Mouse (Mus musculus): ENCODE data around the gene Scly.

The Scly gene

DNA sequence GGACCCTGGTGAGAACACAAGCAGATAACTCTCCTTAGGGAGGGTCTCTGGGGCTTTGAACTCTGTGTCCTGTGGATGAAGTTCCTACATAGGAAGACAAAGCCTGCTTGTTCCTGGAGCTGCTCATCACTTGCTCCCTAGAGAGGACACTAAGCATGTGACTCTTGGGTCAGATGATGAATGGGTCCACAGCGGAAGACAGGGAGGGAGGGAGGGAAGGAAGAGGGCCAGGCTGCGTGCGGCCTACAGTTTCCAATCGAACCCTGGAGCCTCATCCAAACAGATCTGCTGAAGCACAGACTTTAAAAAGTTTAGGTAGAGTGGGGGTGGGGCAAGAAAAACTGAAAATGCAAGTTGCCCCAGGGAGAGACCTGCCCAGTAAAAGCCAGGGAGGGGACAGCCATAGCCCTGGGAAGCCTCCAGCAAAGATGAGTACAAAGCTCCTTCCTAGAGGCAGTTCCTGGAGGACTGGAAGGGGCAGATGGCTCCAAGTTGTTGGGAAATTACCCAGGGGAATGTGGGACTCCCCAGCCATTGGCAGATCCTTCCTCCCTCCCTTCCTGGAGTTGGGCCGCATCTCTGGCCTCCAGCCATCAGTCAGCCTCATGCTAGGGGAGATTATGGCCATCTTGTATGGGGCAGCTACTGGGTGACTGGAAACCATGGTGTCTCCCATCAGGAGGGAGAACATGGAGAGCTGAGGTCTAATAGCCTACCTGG is 1.7 kb downstream of the Scly start:
- no peak for DNase-seq (ENCODE audit: extremely low read depth, low read depth, low spot score)

DNA sequence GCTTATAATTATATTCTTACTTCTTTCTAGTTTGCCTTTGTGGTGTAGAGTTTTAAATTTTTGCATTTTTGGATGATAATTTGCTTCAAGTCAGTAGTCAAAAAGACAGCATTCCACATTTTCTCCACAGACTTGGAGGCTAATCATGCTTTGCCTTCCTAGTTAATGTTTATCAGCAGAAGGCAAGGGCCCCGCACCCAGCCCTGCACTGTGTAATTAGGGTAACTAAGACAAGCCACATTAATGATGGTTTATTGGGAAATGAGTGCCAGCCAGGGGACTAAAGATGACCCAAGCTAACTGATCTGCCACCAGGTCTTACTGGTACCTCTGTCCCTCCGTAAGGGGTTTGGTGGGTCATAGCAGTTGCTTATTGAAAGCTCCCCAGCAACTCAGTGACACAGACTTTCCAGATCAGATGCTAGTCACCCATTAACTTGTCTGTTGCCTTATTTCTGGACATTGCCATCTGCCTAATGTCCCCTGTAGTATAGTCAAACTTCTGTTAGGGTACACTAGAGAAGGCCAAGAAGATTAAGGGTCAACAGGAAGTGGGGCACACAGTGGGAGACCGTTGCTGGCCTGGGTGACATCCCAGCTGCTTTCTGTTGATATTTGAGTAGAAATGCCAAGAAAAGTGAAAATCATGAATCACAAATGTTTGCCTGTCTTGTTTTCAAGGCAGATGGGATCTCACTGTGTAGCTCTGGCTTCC is 3.2 kb downstream of the Scly start:
- no peak for DNase-seq (ENCODE audit: extremely low read depth, low read depth, low spot score)

DNA sequence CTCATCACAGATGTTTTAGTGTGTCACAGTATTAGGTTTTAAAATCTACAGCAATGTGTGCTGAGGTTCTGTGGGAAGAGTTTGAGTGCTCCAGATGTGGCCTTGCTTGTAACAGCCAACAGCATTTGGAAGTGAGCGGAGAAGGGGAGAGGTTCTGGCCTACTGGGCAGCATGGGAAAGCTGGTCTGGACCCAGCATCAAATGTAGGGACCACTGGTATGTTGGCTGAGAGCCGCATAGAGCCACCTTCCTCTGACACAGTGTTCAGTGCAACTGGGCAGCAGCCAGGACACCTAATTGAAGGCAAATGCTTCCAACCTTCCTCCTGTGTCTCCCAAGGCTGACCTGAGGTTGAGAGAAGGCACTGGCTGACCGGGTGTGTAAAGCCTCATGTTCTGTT is 3.9 kb downstream of the Scly start:
- DNase-seq (ENCODE audit: extremely low read depth, low read depth, low spot score) = no peak

DNA sequence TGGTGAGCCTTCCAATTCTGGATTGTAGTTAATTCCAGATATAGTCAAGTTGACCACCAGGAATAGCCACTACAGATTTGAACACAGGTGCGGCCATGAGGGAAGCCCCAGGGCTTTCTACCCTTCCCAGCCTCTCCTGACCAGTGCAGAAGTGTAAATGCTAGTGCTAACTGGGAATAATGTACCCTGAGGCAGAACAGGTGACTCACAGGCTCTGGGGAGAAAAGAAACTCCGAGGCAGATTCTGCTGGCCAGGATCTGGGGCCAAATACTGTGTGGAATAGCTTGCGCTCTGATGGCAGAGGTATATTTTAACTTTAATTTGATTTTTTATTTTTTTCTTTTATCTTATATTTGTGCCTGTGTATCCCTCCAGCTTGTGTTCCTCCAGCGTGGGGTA is 6.5 kb downstream of the Scly start:
- DNase-seq (ENCODE audit: extremely low read depth, low read depth, low spot score) = no peak

DNA sequence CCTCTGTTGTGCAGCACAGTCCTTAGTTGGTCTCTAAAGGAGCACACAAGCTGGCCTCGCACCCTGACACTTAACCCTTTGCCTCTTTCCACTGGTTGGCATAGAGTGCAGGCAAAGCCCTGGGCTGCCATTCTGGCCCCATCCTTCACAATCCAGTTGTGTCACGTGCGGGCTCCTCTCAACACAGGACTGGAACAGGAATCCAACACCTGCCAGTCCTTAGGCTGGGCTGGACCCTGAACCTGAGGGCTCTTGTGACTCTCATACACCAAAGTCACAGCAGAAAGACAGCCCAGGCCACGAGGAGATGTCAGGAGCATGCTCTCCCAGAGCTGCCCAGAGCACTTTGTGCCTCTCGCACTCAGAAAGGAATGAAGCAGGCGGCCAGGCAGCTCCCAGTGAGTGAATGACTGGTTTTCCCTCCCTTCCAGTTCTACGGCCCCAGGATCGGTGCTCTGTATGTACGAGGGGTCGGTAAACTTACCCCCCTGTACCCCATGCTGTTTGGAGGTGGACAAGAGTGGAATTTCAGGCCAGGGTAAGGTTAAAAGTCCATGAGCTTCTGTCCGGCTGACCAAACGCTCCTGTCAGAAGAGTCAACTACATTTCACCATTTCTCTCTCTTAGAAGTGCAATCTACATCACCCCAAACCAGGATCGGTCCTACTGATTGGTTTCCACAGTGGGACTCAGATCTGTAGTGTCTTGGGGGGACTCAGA is 11.4 kb downstream of the Scly start:
- DNase-seq (ENCODE audit: extremely low read depth, low read depth, low spot score) = no peak

DNA sequence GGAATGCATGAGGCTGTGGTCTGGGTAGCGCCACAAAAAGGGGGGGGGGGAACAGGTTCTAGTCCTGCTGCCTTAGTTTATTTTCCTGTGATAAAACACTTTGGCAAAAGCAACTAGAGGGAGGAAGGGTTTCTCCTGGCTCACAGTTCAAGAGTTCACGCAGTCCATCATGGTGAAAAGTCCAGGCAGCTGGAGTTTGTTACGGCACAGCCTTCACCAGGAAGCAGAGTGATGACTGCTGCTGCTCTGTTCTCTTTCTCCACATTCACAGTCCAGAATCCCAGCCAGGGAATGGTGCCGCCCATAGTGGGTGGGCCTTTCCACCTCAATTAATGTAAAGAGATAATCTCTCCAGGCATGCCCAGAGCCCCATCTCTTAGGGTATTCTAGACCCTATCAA is 14.1 kb downstream of the Scly start:
- no peak for DNase-seq (ENCODE audit: extremely low read depth, low read depth, low spot score)

DNA sequence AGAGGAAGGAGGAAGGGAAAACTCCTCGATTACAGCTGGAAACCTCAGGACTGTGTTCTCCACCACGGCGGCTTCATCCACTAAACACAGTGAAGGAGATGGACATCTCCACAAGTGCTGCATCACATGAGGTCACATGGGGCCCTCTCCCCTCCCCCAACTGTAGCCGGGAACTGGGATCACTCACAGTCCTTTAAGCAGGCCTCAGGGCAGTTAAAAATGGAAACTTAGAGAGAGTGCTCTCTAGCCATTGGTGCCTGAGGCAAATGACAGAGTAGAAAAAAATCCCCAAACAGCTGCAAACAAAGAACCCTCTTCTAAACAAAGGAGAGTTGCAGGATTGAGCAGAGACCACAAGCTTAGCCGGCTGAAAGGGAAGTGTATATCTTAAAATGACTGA is 15.1 kb downstream of the Scly start:
- DNase-seq (ENCODE audit: extremely low read depth, low read depth, low spot score) = no peak

DNA sequence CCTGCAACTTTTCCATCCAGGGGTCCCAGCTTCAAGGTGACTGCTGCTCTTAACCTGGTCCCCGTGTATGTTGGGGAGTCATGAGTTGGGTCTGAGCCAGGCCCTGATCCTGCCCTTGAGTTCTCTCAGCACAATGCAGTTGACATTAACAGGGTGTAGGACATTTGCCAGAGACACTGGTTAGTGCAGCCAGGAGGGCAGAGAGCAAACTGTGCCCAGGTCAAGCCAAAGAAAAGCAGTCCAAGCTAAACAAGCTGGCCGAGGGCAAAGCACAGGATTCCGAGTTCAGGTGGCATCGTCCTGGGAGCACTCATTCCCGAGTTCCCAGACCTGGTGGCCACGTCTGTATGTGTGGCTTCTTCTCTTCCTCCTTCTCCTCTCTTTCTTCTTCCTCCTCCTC is 19.5 kb downstream of the Scly start:
- DNase-seq (ENCODE audit: extremely low read depth, low read depth, low spot score) = no peak

DNA sequence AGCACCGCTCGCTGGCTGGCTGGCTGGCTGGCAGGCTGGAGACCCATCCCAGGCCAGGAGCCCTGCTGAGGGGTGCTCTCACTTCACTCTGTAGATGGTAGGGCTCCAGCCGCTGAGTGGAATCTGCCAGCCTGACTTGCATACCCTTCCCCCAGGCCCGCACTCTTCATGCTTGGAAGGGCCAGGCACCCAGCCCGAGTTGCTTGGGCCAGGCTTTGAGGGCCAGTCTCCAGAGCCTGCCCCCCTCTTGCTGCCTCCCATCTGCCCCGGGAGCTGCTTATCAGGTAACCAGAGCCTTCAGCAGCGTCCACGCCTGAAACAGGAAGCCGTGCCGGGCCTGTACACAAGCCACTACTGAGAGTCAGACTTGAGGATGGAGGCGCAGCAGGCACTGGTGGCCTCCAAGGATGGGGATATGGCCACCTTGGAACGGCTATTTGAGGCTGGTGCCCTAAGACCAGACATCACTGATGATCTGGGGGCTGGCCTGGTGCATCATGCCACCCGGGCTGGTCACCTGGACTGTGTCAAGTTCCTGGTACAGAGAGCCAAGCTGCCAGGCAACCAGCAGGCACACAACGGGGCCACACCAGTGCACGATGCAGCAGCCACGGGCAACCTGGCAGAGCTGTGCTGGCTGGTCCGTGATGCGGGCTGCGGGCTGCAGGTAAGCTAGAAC is 23.8 kb downstream of the Scly start, which contains the start of gene Espnl:
Espnl (plus strand) TSS at position 316 of the 679 bp plus-strand sequence.
- DNase-seq (ENCODE audit: extremely low read depth, low read depth, low spot score) = no peak

DNA sequence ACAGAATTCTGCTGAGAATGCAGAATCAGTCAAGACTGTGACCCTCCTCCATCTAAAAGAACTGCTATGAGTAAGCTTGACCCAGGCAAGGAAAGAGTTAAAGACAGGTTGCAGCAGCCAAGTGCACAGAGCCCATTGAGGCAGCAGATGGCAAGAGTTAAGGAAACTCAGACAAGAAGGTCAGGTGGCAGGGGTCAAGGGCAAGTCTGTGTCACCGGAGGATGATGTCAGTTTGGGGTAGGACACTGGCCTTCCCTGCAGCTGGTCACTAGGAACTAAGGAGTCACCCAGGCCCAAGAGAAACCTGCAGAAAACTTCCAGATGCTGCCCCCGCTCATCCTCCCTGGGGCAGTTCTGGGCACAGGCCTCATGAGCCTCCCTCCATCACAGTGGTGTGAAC is 26.5 kb downstream of the Scly start:
- DNase-seq (ENCODE audit: extremely low read depth, low read depth, low spot score) = no peak

DNA sequence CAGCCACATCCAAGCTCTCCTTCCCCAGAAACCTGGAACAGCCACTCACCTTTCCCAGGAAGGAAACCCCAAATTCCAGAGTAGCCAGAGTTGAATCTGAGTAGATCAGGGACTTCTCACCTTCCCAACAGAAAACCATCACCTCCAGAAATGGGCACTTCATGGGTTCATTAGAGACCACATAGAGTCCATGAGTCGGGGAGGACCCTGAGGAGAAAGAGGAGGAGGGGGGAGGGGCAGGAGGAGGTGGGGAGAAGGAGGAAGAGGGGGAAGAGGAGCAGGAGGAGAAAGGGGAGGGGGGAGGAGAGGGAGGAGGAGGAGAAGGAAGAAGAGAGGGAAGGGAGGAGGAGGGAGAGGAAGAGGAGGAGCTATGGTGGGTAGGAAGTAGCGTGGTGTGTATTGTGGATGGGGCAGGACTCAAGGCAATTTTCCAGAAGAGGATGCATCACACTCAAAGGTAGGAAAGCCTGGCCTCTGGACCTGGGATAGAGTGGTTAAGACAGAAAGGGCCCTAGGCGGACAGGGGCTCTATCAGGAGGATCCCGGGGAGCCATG is 27.4 kb downstream of the Scly start:
- no peak for DNase-seq (ENCODE audit: extremely low read depth, low read depth, low spot score)

DNA sequence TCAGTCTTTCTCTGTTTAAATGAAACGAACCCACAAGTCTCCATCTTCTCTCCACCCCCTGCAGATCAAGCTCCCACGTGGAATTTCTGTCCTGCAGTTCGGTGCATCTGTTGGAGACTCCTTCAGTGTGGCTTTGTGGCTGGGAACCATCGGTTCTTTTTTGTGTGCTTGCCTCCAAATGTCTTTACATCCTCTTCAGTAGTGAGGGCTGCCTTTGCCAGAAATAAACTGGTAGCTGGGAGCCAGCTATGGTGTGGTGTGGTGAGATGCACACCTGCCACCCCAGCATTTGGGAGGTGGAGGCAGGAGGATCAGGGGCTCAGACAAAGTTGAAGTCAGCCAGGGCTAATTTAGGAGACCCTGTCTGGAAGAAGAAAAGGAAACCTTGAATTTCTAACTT is 34.0 kb downstream of the Scly start:
- no peak for DNase-seq (ENCODE audit: extremely low read depth, low read depth, low spot score)

DNA sequence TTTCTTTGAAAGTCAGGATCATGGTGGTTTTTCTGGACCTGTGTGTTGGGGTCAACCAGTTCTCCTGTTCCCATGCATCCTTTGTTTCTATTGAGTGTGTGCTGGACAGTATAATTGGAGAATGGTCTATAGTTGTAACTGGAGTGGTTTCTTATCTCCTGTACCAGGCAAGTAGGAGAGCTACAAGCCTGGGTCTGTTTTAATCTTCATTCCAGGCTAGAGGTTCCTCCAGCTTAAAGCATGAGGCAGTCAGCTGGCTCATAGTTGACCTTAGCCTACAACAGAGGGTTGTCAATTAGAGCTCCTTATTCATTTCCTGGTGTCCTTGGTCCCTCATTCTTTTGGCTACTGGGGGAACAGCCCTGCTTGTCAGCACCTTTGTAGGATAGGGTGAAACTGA is 35.4 kb downstream of the Scly start:
- DNase-seq (ENCODE audit: extremely low read depth, low read depth, low spot score) = no peak

DNA sequence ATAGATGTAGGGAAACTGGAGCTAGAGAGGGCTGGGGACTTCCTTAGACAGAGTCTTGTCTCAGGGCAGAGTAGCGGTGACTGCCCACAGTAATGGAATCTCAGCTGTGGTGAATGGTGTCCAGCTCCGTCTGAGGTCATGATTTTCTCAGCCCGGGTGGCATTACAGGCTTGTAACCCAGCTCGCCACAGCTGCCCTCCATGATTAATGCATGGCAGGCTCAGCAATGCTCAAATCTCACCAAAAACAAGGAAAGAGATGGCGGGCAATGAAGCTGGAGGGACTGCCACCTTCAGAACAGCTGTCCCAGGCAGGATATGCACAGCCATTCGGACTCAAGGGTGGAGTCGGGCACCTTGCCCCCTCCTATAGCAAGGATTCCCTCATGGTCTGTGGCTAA is 39.2 kb downstream of the Scly start:
- DNase-seq (ENCODE audit: extremely low read depth, low read depth, low spot score) = no peak

DNA sequence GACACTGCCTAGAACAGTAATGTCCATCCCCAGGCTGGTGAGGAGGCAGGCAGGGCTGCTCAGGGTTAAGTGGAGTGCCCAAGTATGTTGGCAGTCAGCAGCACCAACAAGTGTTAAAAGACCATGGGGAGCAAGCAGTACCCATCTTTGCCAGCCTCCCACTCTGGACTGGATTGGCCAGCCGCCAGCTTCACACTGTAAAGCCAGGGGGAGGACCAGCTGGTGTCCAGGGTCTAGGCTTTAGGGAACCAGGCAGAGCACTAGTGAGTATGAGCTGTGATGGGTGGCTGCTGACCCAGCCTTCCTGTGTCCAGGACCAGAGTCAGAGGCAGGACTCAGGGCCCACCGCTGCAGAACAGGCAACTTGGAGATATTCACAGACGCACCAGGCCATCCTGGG is 45.9 kb downstream of the Scly start:
- no peak for DNase-seq (ENCODE audit: extremely low read depth, low read depth, low spot score)

DNA sequence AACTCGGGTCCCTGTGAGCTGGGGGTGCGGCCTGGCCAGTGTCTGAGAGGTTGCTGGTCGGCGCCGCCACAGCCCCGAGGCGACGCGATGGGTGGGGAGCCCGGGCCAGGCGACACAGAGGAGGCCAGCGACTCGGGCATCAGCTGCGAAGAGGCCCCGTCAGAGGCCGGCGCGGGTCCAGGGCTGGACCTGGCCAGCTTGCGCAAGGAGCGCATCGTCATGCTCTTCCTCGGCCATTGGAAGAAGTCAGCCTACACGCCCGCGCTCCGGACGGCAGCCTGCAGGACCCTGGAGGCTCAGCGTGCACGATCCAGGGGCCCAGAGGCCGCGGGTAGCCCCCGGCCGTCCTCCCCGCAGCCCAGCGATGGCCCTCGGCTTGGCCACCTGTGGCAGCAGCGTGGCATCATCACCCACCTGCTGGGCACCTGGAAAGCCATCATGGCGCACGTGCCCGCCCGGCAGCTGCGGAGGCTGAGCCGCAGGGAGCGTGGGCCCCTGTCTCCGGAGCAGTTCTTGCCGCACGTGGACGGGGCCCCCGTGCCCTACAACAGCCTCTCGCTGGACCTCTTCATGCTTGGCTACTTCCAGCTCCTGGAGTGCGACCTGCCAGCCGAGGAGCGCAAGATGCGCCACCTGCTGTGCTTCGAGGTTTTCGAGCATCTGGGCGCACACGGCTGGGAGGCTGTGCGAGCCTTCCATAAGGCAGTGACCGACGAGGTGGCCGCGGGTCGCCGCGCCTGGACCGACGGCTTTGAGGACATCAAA is 47.0 kb downstream of the Scly start:
- no peak for DNase-seq (ENCODE audit: extremely low read depth, low read depth, low spot score)

DNA sequence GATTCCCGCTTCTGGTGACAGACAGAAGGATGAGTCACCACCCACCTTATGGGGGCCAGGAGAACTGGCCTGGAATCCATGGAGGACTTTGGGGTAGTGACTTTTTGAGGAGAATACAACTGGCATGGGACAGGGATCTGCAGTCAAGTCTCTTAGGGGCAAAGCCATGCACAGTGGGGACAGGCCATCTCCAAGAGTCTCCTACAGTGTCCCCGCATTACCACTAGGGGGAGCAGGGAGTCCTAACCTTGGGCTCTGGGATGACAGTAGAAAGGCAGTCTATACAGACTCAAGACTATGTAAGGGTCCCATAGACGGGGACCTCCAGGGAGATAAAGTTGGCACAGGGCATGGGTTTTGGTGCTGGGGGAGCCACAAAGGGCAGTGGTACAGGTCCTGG is 48.8 kb downstream of the Scly start:
- no peak for DNase-seq (ENCODE audit: extremely low read depth, low read depth, low spot score)

DNA sequence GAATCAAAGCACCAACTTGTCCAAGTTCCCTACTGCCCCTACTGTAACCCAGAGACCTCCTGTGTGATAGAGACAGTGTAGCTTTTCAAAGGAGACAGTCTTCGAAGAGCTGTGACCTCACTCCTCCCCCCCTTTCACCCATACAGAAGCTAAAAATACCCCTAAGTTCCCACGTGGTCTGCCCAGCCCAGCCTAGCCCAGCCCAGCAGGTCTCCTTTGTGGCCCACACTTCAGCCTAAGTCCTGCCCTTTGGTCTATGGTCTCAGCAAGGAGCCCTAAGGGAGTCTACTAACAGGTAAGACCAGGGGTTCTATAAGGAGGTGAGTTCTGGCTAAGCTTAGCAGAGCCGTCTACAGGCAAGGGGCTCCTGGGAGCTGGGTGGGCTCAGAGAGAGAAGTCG is 52.7 kb downstream of the Scly start, which contains the start of gene Klhl30:
Klhl30 (plus strand) TSS at position 176 of the 400 bp plus-strand sequence.
- DNase-seq (ENCODE audit: extremely low read depth, low read depth, low spot score) = no peak

DNA sequence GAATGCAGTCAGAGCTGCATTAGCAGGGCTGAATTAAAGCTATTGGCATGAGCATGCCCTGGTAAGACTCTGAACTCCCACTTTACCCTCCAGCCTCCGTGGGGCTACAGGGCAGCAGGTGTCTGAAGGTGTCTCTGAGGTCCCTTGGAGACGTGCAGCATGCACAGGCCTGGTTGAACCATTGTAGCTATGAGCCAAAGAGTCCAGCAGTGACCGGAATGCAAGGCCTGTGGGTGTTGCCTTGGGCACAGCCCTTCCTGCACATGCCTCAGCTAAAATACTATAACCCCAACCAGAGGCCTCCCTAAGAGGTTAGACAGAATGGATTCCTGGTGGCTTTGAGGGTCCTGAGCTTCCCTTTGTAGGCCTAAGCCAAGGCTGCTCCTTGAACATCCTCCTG is 53.1 kb downstream of the Scly start:
- DNase-seq (ENCODE audit: extremely low read depth, low read depth, low spot score) = no peak

DNA sequence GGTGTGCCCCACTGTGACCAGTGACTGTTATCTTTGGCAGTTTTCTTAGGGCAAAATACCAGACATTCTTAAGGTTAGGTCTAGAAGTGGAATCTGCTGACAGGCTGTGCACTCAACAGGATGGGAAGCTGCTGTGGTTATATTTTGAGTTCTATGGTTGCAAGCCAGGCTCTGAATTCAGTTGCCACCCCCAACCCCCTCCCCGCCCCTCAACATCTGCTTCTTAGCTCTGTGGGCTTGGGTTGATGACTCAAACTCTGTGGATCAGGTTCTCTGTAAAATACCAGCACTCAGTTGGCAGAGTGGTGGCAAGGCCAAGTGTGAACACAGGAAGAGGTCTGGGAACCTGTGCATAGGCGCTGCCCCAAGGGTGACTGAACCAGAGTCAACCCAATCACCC is 54.1 kb downstream of the Scly start:
- no peak for DNase-seq (ENCODE audit: extremely low read depth, low read depth, low spot score)

Measured in fat pad, adult 2 months (tissue).